Mouse (Mus musculus): Measurements from ENCODE around the gene Olfr56.
"Not testable (repeated sequence)": the region's sequence is repeated elsewhere in the genome, so short reads cannot be mapped to it uniquely, and the experiment has no call there.

DNA sequence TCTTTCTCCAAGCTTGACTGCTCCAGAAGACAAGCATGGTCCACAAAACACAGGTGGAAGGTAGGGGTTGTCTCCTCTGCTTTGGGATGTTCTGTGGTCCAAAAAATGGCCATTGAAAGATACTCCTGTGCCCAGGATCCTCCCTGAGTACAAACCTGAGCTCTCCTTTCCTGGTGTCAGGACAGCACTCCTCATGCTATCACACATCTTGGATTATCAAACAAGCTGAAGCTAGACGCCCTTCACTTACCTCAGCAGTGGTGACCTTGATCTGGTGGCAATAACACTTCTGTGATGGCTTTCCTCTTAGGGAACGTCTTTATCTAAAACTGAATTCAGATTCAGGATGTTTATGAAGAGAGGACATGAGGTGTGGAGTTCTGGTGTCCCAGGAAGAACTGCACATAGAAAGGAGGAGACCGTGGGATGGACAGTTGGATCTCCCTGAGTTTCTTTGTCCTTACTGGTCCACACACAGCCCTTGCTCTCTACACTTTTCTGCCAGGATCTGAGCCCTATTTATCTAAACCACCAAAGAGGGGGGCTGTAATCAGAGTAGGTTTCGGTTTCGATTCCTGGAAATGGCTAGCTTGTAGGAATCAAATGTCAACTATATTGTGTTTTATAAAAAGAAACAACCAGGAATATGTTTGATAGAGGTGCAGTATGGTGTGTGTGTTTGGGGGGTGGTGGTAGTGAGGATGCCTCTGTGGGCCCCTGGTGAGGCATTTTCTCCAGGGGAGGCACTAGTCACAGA is 85.2 kb downstream of the Olfr56 start, which contains the start of gene Tgtp2:
- TF ChIP-seq MAX (IDR thresholded peaks at IDR 0.05); CTCF (IDR thresholded peaks at IDR 0.05; ENCODE audit: control insufficient read depth, insufficient read depth, insufficient read length); USF1 (IDR thresholded peaks at IDR 0.05; ENCODE audit: low read depth); MYOG (IDR thresholded peaks at IDR 0.05; ENCODE audit: control insufficient read depth, extremely low read depth, insufficient read length); MYOD1 (IDR thresholded peaks at IDR 0.05; ENCODE audit: control insufficient read depth, insufficient read length, low read depth): not testable (repeated sequence)

All from C2C12 (cell line).